Mouse (Mus musculus) liver, embryonic 12.5 days (tissue): ENCODE measurements around the gene Sertad1. TPM values are rescaled to one million over a fixed set of nuclear protein-coding genes. Genes with fewer than 3 reads are reported as not detected.
A peak's percentile ranks its signal among the peaks of the same experiment; 100 is the strongest.

ENCODE experiments used
- ATAC-seq: fragments of 200-750 bp; cut with Nextera tagmentation; 2 replicates; pipeline ENCODE4 v1.8.0; 2017; ENCODE audit warnings: moderate number of reproducible peaks, mild to moderate bottlenecking, moderate library complexity
- H3K27ac ChIP-seq: fragments of 300-500 bp; sonication (generic); 2 replicates; pipeline ENCODE4 v1.5.1; 2016; ENCODE audit warnings: mild to moderate bottlenecking
- H3K27me3 ChIP-seq: fragments of 300-500 bp; sonication (generic); replicated peaks from 2 replicates; pipeline ENCODE4 v1.6.1; 2016; ENCODE audit warnings: mild to moderate bottlenecking, moderate library complexity
- H3K36me3 ChIP-seq: fragments of 300-500 bp; sonication (generic); 2 replicates; pipeline ENCODE4 v1.6.1; 2016; ENCODE audit warnings: mild to moderate bottlenecking, moderate library complexity
- H3K4me1 ChIP-seq: fragments of 300-500 bp; sonication (generic); 2 replicates; pipeline ENCODE4 v1.6.1; 2016
- H3K4me2 ChIP-seq: fragments of 300-500 bp; sonication (generic); 2 replicates; pipeline ENCODE4 v1.6.1; 2016; ENCODE audit warnings: mild to moderate bottlenecking, moderate library complexity
- H3K4me3 ChIP-seq: fragments of 300-500 bp; sonication (generic); 2 replicates; pipeline ENCODE4 v1.5.1; 2016; ENCODE audit warnings: mild to moderate bottlenecking, moderate library complexity
- H3K9ac ChIP-seq: fragments of 300-500 bp; sonication (generic); 2 replicates; pipeline ENCODE4 v1.6.1; 2016; ENCODE audit warnings: mild to moderate bottlenecking, moderate library complexity
- H3K9me3 ChIP-seq: fragments of 300-500 bp; sonication (generic); replicated peaks from 2 replicates; pipeline ENCODE4 v1.6.1; 2016; ENCODE audit warnings: mild to moderate bottlenecking, moderate library complexity
- WGBS: fragments of 180-500 bp; shearing (Covaris S2); methylation state at CpG from one replicate; pipeline ENCODE4 v1.1.7; 2016; ENCODE audit not compliant: insufficient replicate concordance; 5-methylcytosine and 5-hydroxymethylcytosine counted together
- polyA plus RNA-seq: library from polyadenylated mRNA; unstranded; fragments of >200 nt; fragmentation: Nextera tagmentation; extraction: Ambion mirVana; gene quantifications from 2 replicates; pipeline ENCODE4 v1.2.1, GENCODE M21; 2016

Gene Sertad1
- polyA plus RNA-seq, 1 experiment from 2014 or later: 20.9 TPM

- WGBS: 75% methylated on average over 2 of the region's 2 CpGs
- H3K4me2 ChIP-seq: no peak overlapping the region
- no peak overlapping the region for H3K4me3 ChIP-seq
- H3K4me1 ChIP-seq: peaks cover 34% of the 10 kb centered on the region
- H3K9ac ChIP-seq: no peak overlapping the region
- H3K27me3 ChIP-seq: no peaks in the 10 kb centered on the region
- H3K36me3 ChIP-seq: no peaks in the 10 kb centered on the region
- no peak overlapping the region for H3K27ac ChIP-seq
- no peak for ATAC-seq
- H3K9me3 ChIP-seq: no peaks in the 10 kb centered on the region
Observed at GRCm38 (mm10) chr7:27510809-27511208, 24.1 kb downstream of the Sertad1 start.

GRCm38 (mm10) chr7:27514961-27515360, 28.3 kb downstream of the Sertad1 start:
- peaks cover 6% of the 10 kb centered on the region; the same call in 1 of the 2 replicates for H3K4me1 ChIP-seq
- H3K4me3 ChIP-seq: no peak overlapping the region
- no peak overlapping the region for H3K9ac ChIP-seq
- H3K27me3 ChIP-seq: 0 out of 2 replicates have a peak, but pooled peaks cover 3% of the 10 kb centered on the region
- WGBS: 62% methylated on average over 9 of the region's 9 CpGs
- peaks cover 8% of the 10 kb centered on the region for H3K36me3 ChIP-seq
- H3K9me3 ChIP-seq: 0 out of 2 replicates have a peak, but pooled peaks cover 4% of the 10 kb centered on the region
- no peak overlapping the region for H3K4me2 ChIP-seq
- ATAC-seq: 0 out of 2 replicates have a peak, but pooled peaks have one; percentile 9
- no peak overlapping the region for H3K27ac ChIP-seq

GRCm38 (mm10) chr7:27518314-27518713, 31.6 kb downstream of the Sertad1 start:
- H3K4me1 ChIP-seq: peaks cover 13% of the 10 kb centered on the region
- H3K27me3 ChIP-seq: 0 out of 2 replicates have a peak, but pooled peaks cover 3% of the 10 kb centered on the region
- H3K4me2 ChIP-seq: no peak overlapping the region
- no peak overlapping the region for H3K4me3 ChIP-seq
- peaks cover 8% of the 10 kb centered on the region for H3K36me3 ChIP-seq
- 65% methylated on average over 9 of the region's 9 CpGs for WGBS
- no peak overlapping the region for H3K9ac ChIP-seq
- H3K27ac ChIP-seq: no peak overlapping the region
- ATAC-seq: no peak
- H3K9me3 ChIP-seq: 0 out of 2 replicates have a peak, but pooled peaks cover 6% of the 10 kb centered on the region

- 0 out of 2 replicates have a peak, but pooled peaks cover 6% of the 10 kb centered on the region for H3K9me3 ChIP-seq
- ATAC-seq: no peak
- H3K4me2 ChIP-seq: no peak overlapping the region
Observed at GRCm38 (mm10) chr7:27520104-27520503, 33.4 kb downstream of the Sertad1 start.

GRCm38 (mm10) chr7:27520599-27520998, 33.9 kb downstream of the Sertad1 start:
- H3K27me3 ChIP-seq: 0 out of 2 replicates have a peak, but pooled peaks cover 3% of the 10 kb centered on the region
- no peak overlapping the region for H3K4me3 ChIP-seq
- peaks cover 13% of the 10 kb centered on the region for H3K4me1 ChIP-seq
- H3K36me3 ChIP-seq: peaks cover 8% of the 10 kb centered on the region
- H3K9me3 ChIP-seq: 0 out of 2 replicates have a peak, but pooled peaks cover 6% of the 10 kb centered on the region
- H3K9ac ChIP-seq: no peak overlapping the region
- no peak for ATAC-seq
- 72% methylated on average over 1 of the region's 1 CpGs for WGBS
- H3K4me2 ChIP-seq: no peak overlapping the region
- H3K27ac ChIP-seq: no peak overlapping the region

More at GRCm38 (mm10) chr7:27520104-27520503, 33.4 kb downstream of the Sertad1 start:
- no peak overlapping the region for H3K4me3 ChIP-seq
- no peak overlapping the region for H3K27ac ChIP-seq
- H3K9ac ChIP-seq: no peak overlapping the region
- H3K4me1 ChIP-seq: peaks cover 8% of the 10 kb centered on the region
- 0 out of 2 replicates have a peak, but pooled peaks cover 3% of the 10 kb centered on the region for H3K27me3 ChIP-seq
- H3K36me3 ChIP-seq: peaks cover 8% of the 10 kb centered on the region

GRCm38 (mm10) chr7:27522967-27523366, 36.3 kb downstream of the Sertad1 start, which contains the start of gene Hipk4:
Hipk4 (plus strand) TSS chr7:27523267.
- no peak within 1 kb of the TSS for H3K4me2 ChIP-seq
- 60% methylated on average over 5 of the region's 5 CpGs for WGBS
- no peak for ATAC-seq
- 0 out of 2 replicates have a peak, but pooled peaks cover 3% of the 10 kb centered on the region for H3K27me3 ChIP-seq
- peaks cover 5% of the 10 kb centered on the region for H3K36me3 ChIP-seq
- H3K9ac ChIP-seq: no peak within 1 kb of the TSS
- H3K4me3 ChIP-seq: no peak within 1 kb of the TSS
- peaks cover 27% of the 10 kb centered on the region for H3K4me1 ChIP-seq
- H3K9me3 ChIP-seq: 0 out of 2 replicates have a peak, but pooled peaks cover 6% of the 10 kb centered on the region
- H3K27ac ChIP-seq: no peak within 1 kb of the TSS; the same call in 1 of the 2 replicates

- Histone ChIP-seq H3K27me3 (no peaks in the 10 kb centered on the region), H3K4me1 (peaks cover 27% of the 10 kb centered on the region), H3K36me3 (peaks cover 4% of the 10 kb centered on the region; the same call in 1 of the 2 replicates), H3K27ac (no peak overlapping the region; the same call in 1 of the 2 replicates), H3K9me3 (0 out of 2 replicates have a peak, but pooled peaks cover 6% of the 10 kb centered on the region), H3K9ac (no peak overlapping the region), H3K4me3 (no peak overlapping the region), H3K4me2 (no peak overlapping the region)
- WGBS: 88% methylated on average over 13 of the region's 13 CpGs
- ATAC-seq: no peak
Observed at GRCm38 (mm10) chr7:27523805-27524204, 37.1 kb downstream of the Sertad1 start.

- peak overlapping the region; percentile 24 for H3K4me3 ChIP-seq
- peaks cover 29% of the 10 kb centered on the region for H3K4me1 ChIP-seq
Observed at GRCm38 (mm10) chr7:27526039-27526827, 39.5 kb downstream of the Sertad1 start.

GRCm38 (mm10) chr7:27529070-27529469, 42.4 kb downstream of the Sertad1 start:
- Histone ChIP-seq H3K4me1 (peaks cover 37% of the 10 kb centered on the region), H3K9ac (no peak overlapping the region), H3K27ac (no peak overlapping the region), H3K27me3 (no peaks in the 10 kb centered on the region), H3K36me3 (peaks cover 33% of the 10 kb centered on the region), H3K9me3 (no peaks in the 10 kb centered on the region), H3K4me3 (no peak overlapping the region), H3K4me2 (no peak overlapping the region)
- 84% methylated on average over 21 of the region's 21 CpGs for WGBS
- no peak for ATAC-seq

More at GRCm38 (mm10) chr7:27526039-27526827, 39.5 kb downstream of the Sertad1 start:
- 17% methylated on average over 10 of the region's 10 CpGs for WGBS
- peak overlapping the region; percentile 86 for H3K27ac ChIP-seq
- no peaks in the 10 kb centered on the region for H3K27me3 ChIP-seq
- peak overlapping the region; percentile 62 for H3K9ac ChIP-seq
- H3K9me3 ChIP-seq: no peaks in the 10 kb centered on the region
- H3K36me3 ChIP-seq: peaks cover 7% of the 10 kb centered on the region; the same call in 1 of the 2 replicates
- H3K4me2 ChIP-seq: peak overlapping the region; percentile 67
- ATAC-seq: peak; percentile 98

- H3K36me3 ChIP-seq: peaks cover 43% of the 10 kb centered on the region
- H3K9ac ChIP-seq: no peak overlapping the region
- 73% methylated on average over 3 of the region's 3 CpGs for WGBS
- peaks cover 46% of the 10 kb centered on the region for H3K4me1 ChIP-seq
- H3K4me3 ChIP-seq: no peak overlapping the region
- no peak overlapping the region for H3K4me2 ChIP-seq
- no peak for ATAC-seq
- no peaks in the 10 kb centered on the region for H3K27me3 ChIP-seq
- no peaks in the 10 kb centered on the region for H3K9me3 ChIP-seq
- H3K27ac ChIP-seq: peak overlapping the region; percentile 55
Observed at GRCm38 (mm10) chr7:27530937-27531336, 44.2 kb downstream of the Sertad1 start.

- Histone ChIP-seq H3K9ac (no peak overlapping the region), H3K9me3 (no peaks in the 10 kb centered on the region), H3K4me1 (peaks cover 46% of the 10 kb centered on the region), H3K36me3 (peaks cover 50% of the 10 kb centered on the region), H3K4me2 (no peak overlapping the region), H3K27me3 (no peaks in the 10 kb centered on the region), H3K4me3 (no peak overlapping the region), H3K27ac (peak overlapping the region; percentile 55; the same call in 1 of the 2 replicates)
- 81% methylated on average over 10 of the region's 10 CpGs for WGBS
- ATAC-seq: no peak
Observed at GRCm38 (mm10) chr7:27531707-27532106, 45.0 kb downstream of the Sertad1 start.

- Histone ChIP-seq H3K36me3 (peaks cover 59% of the 10 kb centered on the region), H3K4me2 (no peak overlapping the region), H3K9me3 (no peaks in the 10 kb centered on the region), H3K9ac (no peak overlapping the region; the same call in 1 of the 2 replicates), H3K27me3 (no peaks in the 10 kb centered on the region), H3K4me1 (peaks cover 51% of the 10 kb centered on the region), H3K4me3 (no peak overlapping the region), H3K27ac (no peak overlapping the region)
- no peak for ATAC-seq
- 88% methylated on average over 9 of the region's 9 CpGs for WGBS
Observed at GRCm38 (mm10) chr7:27532480-27533050, 45.9 kb downstream of the Sertad1 start.
